Mouse (Mus musculus): Measurements from ENCODE around the gene Tgm2.

Gene Tgm2

DNA sequence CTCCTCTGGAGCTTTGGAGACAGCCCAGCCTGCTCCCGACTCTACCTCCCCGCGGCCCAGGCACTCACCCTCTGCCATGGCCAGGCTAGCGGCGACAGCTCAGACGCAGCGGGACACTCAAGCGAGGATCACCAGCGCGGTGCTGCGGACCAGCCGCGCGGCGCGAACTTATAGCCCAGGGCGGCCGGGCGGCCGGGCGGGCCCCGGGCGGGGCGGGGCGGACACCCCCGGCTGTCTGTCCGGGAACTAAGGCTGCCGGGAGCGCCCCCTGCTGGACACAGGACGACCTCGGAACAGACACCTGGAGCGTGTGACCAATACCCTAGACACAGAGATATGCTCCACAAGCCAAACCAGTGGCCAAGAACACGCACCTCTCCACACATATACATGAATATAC lies at the start of gene Tgm2:
Tgm2 (minus strand) TSS at position 214 of the 400 bp plus-strand sequence.
- CTCF ChIA-PET, result no interaction called here

DNA sequence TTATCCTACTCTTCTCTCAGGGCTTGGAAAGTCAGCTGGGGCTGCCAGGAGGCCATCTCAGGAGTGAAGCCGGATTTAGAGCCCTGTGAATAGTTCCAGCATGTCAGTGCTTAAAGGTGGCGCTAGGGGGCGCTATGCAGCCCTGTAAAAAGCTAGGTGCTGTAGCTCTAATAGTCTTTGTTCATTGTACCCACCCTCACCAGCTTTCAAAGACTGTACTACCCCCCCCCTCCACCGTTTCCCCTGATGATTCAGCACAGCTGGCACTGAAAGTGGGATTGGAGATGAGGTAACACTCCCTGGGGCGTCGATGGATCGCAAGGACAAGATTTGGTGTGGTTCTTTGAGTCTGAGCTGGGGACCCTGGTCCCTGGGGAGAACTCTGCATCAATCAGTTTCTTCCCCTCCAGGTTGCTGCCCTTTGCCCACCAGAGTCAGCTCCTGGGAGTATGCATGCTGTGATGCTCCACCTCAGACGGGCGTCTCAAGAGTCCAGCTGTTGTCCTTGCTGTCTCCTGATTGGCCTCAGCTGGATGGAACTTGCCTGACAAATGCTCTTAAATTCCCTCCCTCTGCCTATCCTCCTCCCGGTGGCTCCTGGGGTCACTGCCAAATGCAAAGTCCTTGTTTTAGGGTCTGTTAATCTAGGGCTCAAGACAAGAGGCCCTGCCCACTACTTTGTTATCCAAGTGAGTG lies 48.9 kb upstream of the Tgm2 start:
- CTCF ChIA-PET, result interaction anchor here (1.2 to 1.6 kb wide), 2 partner anchors 8 to 12 kb away, joined by 3 to 5 read pairs; no protein-coding TSS in a partner anchor

DNA sequence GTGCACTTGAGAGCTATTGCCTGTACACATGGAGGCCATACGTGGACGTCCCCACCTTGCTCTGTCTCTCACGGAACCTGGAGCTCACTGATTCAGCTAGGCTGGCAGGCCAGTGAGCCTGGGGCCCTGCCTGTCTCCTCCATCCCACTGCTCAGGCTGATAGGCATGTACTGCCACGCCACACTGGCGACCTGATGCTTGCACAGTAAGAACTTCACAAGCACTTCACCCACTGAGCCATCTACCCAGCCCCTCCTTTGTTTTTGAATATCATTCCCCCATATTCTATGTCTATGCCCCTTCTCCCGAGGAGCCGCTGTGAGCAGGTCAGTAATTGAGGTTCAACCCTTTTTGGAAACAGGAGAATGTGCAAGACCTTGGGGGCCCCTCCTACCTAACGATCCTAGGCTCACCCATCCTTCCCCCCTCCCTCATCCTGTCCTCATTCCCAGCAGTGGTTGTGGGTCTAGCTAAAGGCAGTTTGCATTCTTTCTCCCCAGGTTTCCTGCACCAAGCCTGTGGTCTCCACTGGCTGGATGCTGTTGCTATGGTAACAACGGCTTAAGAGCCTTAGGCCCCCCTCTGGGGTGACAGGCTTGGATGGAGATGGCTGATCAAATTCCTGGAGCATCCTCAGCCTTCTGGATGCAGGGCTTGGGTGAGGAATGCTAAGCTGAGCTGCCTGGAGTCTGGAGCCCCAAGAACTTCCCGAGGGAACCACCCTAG lies 47.5 kb upstream of the Tgm2 start:
- CTCF ChIA-PET, result interaction anchor here (0.9 to 1.6 kb wide), 2 partner anchors 11 to 105 kb away, joined by 4 to 5 read pairs; no protein-coding TSS in a partner anchor

DNA sequence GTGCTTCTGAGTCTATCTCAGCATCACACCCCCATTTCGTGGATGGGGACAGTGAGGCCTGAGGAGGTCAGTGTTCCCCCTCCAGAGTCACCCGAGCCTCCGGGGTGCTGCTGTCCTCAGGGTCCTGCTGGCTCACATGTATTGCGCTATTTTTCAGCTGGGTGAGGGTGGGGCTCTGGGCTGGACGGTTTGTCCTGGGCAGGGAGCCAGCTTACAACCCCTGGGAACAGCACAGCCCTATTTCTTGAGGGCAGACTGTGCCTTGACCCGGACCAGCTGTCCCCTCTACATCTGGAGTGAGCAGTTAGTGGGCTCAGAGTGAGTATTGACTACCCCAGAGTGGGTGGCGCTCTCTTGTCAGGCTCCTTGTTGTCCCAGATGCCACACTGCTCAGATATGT lies 44.9 kb upstream of the Tgm2 start:
- CTCF ChIA-PET, result no interaction called here

DNA sequence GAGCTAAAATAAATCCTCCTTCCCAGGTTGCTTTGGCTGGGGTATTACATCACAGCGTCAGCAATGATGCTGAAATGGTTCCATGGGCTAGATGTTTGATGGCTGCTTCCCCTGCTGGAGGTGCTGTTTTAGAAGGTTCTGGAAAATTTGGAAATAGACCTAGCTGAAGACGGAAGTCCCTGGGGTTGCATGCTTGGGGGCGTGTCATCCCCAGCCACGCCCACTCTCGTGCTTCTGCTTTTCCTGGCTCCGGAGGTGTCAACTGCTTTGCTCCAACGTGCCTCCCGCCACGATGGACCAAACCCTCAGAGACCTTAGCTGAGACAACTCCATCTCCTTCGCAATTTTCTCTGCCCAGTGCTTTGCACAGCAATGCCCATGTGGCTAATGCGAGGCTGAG lies 43.2 kb upstream of the Tgm2 start:
- CTCF ChIA-PET, result no interaction called here

DNA sequence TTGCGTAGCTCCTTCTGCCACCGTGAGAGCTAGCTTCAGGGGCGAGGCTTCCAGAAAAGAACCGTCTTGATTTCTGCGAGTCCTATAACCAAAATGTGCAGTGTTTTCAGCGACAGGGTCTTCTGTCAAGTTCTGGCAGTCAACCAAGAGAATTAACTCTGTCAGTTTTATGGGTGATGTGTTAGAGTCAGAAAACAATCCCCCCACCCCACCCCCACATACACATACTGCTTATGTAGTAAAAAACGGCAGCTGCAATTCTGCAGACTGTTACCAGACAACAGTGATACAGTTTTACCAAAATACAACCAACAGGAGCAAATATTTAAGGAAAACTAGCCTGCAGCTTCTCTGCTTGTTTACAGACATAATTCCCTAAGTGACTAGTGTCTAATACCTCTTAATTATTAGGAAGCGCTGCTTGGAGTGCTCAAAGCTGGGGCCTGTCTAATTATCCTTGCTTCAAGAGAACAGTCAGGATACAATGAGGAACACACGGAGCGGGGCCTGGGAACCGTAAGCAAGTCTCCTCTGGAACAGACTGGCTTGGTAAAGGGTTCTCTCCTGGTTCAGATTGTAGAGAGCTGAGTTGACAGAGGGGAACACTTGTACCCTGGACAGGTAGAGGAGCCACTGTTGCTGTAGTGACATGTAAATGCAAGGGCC lies 40.1 kb upstream of the Tgm2 start:
- CTCF ChIA-PET, result interaction anchor here (0.7 kb wide), 1 partner anchor 19 kb away, joined by 8 read pairs; no protein-coding TSS in a partner anchor

DNA sequence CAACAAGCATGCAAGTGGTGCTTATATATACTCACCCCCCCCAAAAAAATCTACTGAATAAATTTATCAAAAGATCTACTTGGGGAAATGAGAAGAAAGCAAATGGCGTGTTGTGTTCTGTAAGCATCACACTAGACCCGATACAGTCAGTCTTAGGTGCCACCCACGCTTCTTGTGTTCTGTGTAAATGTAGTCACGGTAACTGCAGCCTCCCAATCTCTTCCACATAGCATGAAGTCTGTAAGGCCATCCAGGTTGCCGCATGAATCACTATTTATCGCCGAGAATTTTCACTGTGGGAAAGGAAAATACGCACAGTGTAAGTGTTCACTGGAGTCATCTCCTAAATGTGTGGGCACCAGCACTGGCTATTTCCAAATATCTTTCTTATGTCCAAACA lies 37.0 kb upstream of the Tgm2 start:
- CTCF ChIA-PET, result interaction anchor here (0.6 to 1.0 kb wide), 2 partner anchors 11 to 13 kb away, joined by 4 to 5 read pairs; no protein-coding TSS in a partner anchor

DNA sequence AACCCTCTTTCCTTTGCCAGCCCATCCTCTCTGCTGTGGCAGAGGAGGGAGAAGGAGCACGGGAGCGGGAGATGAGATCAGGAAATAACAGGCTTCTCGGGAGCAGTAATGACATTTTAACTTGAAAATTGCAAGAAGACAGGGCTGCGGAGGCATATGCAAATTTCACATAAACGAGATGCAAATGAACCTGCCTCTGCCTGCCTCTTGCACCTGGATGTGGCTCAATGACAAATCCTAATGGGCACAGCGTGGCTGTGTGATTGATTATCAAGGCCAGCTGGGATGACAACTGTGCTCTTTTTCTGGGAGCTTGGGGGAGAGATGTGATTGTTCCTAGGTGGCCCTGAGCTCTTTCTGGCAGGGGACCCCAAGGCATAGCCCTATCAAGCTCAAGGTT lies 35.7 kb upstream of the Tgm2 start:
- CTCF ChIA-PET, result no interaction called here

DNA sequence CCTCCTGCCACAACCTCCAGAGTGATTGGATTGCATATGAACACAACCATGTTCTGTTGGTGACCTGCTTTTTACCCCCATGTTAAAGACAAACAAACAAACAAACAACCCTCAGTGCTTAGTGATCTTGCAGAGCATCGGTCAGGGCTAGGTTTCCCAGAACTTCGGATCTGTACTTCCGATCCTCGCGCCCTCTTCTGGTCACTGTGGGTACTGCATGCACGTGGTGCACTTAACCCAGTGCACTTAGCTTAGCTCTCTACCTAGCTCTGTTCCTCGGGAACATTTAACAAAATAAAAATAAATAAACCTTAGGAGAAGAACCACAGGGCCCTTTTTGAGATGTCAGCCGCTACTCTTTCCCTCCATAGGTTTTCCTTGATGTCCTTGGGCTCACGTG lies 34.6 kb upstream of the Tgm2 start:
- CTCF ChIA-PET, result no interaction called here

DNA sequence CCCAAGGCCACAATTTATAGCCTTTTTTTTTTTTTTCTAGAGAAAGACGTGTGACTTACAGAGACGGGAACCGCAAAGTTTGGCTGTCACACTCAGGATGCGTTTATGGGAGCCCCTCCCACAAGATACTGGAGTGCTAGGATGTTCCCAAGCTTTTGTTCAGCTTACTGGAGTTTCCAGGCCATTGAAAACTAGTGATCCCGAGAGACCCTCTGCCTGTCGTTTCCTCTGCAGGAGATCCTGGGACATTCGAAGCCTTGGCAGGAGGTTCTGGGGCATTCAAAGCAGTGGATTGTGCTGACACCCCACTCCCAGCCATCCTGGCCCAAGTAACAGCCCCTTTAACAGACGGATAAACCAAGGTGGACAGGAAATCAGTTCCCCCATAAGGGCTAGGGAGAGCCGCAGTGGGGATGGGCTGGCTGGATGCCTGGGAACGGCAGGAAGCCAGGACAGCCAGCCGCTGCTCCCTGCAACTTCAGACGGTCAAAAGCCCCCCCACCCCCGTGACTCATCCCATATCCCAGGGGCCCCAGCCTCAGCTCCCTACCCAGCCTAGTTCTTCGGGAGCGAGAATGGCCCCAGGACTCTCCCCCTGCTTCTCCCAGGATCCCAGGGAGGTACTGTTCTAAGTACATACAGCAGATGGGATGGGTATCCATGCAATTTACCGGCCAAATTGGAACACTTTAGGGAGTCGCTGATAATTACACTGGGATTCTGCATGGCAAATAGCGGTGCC lies 33.3 kb upstream of the Tgm2 start:
- CTCF ChIA-PET, result interaction anchor here (1.4 kb wide), 1 partner anchor 12 kb away, joined by 3 read pairs; no protein-coding TSS in a partner anchor

DNA sequence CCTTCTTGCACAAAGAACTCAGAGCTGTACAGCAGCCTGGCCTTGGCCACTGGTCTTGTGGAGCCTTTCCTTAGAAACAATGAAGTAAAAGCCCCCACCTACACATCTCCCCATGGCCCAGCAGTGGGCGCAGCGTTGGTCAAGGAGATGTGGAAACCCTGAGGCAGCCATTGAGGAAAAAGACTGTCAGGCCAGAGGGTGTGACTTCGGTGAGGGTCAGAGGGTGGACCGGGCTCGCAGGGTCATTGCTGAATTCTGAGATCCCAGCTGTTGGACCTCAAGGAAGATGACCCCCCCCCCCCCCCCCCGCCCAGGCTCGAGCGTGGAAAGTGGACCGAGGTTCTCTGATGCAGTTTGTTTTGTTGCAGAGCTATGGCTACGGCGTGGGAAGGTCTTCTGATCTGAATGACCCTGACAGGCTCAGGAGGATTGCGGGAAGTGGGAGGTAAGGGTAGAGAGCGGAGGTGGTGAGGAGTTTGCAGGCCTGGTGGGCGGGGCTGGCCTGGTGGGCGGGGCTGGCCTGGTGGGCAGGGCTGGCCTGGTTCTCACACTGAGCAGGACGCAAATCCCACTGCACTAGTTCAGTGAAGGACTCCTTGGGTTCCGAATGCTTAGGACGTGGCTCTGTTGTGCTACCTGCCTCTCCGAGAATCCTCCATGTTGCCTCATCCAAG lies 32.6 kb upstream of the Tgm2 start:
- CTCF ChIA-PET, result interaction anchor here (0.5 to 1.4 kb wide), 2 partner anchors 12 to 28 kb away, joined by 3 read pairs; no protein-coding TSS in a partner anchor

DNA sequence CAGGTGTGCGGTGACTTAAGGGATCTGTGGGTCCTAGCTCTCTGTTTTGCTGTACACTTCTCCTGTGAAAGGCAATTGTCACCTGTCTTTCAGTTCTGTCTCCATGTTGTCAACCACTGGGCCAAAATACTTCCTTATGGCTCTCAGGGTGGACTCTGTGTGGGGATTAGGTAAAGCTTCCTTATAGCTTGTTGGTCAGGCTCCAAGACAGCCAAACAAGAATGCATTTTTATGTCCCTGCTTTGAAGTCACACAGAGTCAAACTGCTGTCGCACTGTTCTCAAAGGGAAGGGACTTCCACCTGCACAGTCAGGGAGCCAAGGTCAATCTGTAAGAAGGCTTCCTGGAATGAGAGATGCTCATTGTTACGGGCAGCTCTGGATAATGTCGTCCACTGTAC lies 31.9 kb upstream of the Tgm2 start:
- CTCF ChIA-PET, result interaction anchor here (0.5 kb wide), 1 partner anchor 29 kb away, joined by 3 read pairs; no protein-coding TSS in a partner anchor

DNA sequence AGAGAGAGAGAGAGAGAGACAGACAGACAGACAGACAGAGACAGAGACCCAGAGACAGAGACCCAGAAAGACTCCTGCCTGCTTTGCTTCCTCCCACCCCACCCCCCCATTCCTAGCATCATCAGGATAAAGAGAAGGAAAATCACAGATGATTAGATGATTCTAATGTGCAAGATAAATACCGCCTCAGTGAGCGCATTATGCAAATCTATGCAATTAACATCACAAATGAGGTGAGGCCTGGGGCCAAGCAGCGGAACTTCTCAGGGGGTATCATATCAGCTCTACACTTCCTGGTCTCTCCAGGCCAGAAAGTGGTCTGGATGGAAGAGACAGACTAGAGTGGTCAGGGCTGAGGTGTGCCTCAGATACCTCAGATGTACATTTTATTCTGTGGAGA lies 31.3 kb upstream of the Tgm2 start:
- CTCF ChIA-PET, result interaction anchor here (0.6 kb wide), 1 partner anchor 331 kb away, joined by 6 read pairs; no protein-coding TSS in a partner anchor

DNA sequence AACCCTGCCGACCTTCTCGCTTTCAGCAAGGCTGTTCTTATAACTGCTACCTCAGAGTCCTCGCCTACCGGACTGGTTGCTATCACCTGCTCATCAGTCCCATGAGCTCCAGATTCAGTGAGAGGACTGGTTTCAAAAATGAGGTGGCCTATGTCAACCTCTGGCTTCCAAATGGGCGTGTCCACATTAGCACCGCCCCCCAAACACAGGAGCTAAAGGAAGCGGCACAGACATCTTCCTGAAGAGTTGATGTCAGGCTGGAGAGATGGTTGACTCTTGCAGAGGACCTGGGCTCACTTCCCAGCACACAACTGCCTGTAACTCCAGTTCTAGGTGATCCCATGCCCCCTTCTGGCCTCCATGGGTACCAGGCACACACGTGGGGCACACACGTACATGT lies 30.5 kb upstream of the Tgm2 start:
- CTCF ChIA-PET, result interaction anchor here (0.5 to 1.1 kb wide), 3 partner anchors 13 to 332 kb away, joined by 3 to 6 read pairs (median 3); no protein-coding TSS in a partner anchor

DNA sequence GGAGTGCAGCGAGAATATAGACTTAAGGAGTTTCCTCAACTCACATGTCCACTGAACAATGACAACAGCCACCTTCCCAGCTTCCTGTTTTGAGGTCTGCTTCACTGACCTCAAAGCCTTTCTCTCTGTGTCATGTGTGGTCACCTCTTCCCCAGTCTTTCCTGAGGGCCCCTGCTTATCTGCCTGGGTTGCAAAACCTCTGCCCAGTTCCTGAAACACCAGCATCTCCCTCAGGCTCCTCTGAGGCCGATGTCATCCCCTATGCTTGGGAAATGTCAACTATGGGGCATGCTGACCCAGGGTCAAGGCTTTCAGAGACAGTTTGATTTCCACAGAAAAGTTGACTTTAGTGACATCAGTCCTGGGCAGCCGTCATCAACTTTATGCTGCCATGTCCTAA lies 29.2 kb upstream of the Tgm2 start:
- CTCF ChIA-PET, result no interaction called here

DNA sequence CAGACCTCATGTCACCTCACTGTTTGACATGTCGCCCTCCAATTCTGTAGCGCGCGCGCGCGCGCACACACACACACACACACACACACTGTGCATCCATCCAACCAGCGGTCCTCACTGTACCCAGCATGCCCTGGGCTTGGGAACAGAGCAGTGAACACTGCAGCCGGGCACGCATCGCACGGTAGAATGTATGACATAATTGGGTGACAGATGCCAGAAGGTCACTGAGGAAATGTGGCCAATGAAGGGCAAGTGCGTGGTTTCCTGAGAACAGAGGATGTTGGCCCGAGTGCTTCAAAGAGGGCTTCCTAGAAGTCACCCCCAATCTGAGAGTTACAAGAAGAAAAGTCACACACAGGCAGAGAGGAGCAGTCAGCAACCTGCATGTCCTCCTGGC lies 28.7 kb upstream of the Tgm2 start:
- CTCF ChIA-PET, result no interaction called here

DNA sequence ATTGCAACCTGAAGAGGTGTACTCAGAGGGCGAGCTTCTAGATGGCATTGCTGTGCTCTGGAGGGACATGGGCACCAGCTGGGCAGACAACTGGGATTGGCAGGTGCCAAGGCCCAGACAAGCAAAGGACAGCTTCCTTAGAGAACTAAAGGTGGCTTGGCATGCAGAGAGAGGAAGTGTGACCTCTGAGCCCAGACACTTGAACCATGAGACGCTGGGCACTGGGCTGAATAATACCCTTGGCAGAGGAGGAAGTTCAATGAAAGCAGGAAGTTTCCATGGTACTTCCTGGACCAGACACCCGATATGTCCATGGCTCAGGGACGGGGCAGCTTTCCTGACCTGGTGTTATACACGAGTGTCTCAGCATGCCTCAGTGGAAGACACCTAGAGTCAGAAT lies 28.2 kb upstream of the Tgm2 start:
- CTCF ChIA-PET, result no interaction called here

DNA sequence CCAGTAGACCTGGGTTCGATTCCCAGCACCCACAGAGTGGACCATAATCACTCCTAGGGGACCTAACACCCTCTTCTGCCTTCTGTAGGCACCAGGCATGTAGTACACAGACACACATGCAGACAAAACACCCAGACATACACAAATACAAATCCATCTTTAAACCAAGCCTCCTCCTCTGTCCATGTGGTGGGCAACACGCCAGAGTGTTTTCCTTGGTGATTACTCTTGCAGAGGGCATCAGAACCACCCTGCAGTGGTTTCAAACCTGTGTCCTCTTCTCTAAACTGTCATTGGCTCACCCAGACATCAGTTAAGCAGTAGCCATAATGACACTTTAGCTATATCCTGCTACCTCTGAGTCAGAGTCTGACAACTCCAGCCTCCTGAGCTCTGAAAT lies 24.2 kb upstream of the Tgm2 start:
- CTCF ChIA-PET, result interaction anchor here (0.9 kb wide), 1 partner anchor 8 kb away, joined by 3 read pairs; no protein-coding TSS in a partner anchor

DNA sequence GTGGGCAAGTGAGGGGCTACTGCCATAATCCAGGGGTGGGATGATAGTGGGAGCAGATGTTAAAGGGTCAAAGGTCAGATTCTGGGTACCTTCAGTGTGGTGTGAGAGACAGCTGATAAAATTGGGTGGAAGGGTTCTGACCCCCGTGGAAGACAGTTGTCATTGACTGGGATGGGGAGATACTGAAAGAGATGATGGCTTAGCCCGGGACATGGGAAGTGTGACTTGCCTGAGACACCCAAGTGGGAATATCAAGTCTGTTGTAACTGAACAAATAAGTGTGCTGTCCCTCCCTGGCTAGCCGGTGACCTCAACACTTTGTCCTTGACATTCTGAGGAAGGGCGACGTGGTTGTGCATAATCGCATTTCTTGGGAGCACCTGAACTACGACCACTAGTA lies 23.5 kb upstream of the Tgm2 start:
- CTCF ChIA-PET, result no interaction called here

DNA sequence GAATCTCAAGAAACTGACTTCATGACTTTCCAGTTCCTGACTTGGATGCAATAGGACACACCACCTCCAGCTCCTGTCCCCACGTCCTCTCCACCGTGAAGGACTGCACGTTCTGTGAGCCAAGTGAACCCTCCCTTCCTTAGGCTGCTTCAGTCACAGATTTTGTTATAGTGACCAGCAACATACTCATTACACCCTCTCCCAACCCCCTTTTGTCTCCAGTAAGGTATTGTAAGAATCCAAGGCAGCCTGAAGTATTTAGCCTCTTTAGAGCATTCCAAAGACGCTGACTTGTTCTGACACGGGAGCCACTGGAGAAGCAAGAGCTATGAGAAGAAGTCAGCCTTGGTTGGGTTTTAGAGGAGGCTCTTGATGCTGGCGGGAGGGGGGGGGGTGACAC lies 23.1 kb upstream of the Tgm2 start:
- CTCF ChIA-PET, result no interaction called here

DNA sequence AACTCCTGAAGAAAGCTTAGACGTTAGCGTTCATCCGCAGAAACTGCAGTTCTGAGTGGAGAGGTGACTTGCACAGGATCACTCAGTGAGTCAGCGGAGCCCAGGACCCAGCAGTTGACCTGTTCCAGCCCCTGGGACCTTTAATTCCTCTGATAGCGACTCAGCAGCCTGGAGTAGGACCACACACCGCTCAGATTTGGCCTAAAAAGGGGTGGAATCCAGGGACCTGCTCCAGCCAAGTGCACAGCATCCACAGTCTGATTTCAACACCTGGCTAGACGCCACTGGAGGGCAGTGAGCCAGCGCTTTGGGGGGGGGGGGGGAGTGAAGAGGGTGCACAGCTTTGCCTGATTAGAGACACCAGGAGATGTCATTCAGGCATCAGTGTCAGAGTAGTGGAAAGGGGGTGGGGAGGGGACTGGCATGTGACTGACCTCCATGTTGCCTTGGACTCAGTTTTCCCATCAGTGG lies 22.5 kb upstream of the Tgm2 start:
- CTCF ChIA-PET, result no interaction called here
